Mouse (Mus musculus) cerebellum, adult 8-10 months (tissue): ENCODE measurements around the gene Xylt1.

Source experiments
- DNase-seq: peaks from one replicate; pipeline ENCODE4 v3.0.0; 2022

Gene Xylt1

DNA sequence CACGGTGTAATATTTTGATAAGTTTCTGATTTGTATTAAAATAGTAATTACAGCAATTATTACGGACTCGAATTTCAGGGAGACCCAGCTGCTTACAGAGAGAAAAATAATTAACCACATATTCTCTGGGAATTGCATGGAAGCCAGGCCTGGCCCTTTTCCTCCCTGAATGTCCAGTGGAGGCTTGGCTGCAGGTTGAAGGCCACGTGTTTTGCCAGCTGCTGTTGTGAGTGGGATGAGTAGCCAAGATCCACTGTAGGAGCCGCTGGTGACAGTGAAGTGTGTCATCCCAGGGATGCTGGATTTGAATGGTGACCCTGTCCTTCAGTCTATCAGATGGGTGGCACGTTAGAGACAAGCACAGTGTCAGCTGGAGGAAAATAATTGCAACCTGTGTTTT, 14.7 kb downstream of the Xylt1 start:
- no peak for DNase-seq

DNA sequence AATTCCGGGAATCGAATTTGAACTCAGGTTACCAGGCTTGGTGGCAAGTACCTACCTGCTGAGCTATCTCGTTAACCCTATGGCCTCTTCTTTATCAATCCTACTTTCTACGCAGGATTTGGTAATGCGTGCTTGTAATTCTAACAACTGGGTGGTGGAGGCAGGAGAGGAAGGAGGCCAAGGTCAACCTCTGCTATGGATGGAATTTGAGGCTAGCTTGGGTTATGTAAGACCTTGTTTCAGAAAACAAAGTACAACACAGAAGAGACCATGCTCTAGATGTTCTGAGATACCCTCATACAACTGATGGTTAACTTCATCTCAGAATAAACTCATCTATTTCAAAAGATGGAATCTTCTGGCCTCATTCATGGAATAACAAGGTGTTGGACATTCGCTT, 17.1 kb downstream of the Xylt1 start:
- DNase-seq: no peak

DNA sequence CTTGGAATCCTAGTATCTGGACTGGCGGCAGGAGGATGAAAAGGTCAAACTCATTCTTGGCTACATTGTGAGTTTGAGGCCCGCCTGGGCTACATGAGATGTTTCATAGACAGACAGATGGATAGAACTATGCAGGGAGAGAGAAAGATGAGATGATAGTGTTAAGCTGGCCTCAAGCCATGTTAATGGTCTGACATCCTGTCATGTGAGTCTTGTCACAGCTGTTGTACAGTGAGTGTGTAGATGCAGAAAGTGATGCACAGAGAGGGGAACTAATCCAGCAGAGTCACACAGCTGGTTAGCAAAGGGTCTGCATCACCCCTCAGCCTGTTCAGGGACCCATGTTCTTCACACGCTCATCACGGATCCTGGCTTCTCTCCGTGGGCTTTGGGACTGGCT, 19.2 kb downstream of the Xylt1 start:
- no peak for DNase-seq

DNA sequence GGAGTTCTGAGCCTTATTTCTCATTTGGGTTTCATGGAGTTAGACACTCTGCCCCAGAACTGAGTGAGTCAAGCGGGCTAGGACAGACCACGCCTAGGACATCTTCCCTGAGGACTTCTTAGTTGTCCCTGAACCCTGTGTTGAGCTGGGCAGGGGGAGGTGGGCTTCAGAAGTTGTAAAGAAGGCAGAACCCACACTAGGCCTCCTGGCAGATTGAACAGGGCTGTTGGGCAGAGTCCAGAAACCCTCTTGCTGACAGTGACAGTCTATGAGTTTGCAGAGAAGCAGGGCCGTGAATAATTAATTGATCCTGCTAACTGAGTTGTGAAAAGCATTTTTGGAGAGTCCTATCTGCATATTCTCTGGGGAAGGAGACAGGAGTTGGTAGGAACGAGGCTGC, 20.8 kb downstream of the Xylt1 start:
- no peak for DNase-seq

DNA sequence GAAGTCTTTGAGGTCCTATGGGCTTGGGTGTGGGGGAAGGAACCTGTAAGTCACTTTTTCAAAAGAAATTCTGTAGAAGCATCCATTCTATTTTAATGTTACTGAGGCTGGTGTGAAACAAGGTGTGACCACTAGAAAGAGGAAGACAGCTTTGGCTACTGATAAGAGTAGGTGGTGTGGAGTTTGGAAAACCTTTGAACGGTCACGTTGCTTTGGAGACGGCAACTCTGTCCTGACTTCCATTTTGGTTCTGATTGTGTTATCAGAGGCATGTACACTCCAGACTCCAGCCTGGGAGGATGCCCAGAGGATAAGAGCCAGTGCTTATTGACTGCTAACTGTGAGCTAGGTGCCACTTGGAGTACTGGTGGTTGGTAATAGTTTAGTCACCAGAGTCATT, 25.6 kb downstream of the Xylt1 start:
- DNase-seq: no peak

DNA sequence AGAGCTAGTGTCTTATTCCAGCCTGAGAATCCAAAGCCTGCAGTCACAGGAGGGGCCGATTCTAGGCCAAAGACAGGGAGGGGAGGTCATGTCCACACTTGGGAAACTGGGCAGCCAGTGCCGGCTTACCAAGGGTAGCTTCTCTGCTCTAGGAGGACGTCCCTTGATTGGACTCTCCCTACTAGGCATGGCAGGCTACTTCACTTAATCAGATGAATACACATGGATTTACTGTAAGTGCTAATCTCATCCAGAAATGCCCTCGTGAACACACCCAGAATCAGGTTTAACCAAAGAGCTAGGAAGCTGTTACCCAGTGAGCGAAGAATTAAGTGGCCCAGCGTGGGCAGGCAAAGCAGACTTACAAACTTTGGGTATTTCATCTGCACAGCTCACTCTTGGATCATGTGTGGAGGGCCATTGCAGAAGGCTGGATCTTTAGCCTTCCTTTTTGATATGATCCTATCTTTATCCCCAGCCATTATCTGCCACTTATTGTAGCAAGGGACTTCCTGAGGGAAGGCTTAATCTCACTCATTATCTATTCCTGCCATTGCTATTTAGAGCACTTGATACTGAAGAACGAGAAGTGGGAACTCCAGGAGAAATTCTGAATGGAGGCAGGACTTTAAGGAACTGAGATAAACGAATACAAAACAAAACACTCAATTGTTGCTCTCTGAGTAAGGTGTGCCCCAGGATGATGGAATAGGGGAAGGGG, 28.6 kb downstream of the Xylt1 start:
- DNase-seq: no peak

DNA sequence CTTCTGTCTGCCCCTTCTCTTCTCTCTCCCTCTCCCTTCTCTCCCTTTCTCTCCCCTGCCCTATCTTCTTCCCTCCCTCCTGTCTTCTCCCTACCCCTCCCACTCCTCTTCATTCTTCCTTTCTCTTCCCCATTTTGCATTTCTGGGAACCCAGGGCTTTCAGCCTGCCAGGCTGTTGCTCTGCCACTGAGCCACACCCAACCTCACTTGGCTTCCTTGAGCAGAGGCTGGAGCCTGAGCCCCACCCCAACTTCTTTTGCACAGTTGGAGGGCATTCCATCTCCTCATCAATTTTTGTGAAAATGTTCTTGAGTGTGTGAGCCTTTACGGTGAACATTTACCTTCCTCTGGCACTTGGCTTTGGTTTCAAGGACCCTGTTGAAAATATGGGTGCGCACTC, 31.1 kb downstream of the Xylt1 start:
- no peak for DNase-seq

DNA sequence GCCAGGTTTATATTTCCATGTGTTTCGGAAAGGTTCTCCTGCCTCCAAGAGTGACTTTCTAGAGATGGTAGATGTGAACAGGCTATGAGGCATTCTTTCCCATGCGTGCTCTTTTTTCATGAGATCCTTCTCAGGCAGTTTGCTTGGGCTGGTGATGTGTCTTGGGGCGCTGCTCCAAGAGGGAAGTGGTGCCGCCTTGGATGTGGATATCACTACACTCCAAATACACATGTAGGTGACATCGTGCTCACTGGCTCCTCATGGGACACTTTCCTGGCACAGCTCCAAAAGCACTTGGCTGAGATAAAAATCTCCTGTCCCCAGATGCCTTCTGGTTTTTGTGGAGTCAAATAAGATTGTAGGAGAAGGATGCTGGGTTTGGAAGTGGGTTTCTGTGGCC, 31.6 kb downstream of the Xylt1 start:
- no peak for DNase-seq

DNA sequence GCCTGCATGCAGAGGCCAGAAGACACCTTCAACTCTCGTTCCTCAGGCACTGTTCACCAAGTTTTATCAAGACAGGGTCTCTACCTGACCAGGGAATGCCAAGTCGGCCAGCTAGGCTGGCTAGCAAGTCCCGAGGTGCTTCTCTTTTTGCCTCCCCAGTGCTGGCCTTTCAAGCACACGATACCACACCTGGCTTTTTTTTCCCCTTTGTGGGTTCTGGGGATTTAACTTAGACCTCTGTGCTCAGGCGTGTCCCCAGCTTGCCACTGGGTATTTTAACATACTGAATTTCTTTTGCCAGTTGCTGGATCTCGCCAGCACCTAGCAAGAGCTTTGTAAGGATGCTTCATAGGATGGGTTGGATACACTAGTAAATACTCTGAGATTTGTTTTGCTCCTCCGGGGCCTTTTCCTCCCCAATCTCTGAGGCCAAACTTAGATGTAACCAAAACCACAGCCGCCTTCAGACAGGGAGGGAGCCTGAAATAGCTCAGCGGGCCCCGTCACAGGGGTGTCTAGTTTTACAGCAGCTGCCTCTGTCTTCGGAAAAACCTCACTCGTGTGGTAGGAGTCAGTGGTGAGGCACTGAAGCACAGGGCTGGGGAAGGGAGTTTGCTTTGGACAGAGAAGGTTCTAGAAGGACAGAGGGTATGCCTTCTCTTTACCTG, 33.7 kb downstream of the Xylt1 start:
- no peak for DNase-seq

DNA sequence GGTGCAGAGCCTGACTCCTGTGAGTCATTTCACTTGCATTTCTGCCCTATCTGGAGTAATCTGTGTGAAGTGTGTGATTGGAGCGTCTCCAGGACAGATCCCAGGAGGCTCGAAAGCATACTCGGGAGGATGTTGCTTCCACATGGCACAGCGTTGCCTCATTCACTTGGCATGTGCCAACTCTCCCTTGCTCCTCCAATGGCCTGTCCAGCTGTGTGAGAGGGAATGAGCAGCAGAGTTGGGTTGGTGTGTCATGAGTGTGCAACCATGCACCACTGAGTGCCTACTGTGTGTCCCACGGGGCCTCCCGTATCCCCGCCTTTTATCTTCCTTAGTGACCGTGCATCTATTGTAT, 34.2 kb downstream of the Xylt1 start:
- no peak for DNase-seq

DNA sequence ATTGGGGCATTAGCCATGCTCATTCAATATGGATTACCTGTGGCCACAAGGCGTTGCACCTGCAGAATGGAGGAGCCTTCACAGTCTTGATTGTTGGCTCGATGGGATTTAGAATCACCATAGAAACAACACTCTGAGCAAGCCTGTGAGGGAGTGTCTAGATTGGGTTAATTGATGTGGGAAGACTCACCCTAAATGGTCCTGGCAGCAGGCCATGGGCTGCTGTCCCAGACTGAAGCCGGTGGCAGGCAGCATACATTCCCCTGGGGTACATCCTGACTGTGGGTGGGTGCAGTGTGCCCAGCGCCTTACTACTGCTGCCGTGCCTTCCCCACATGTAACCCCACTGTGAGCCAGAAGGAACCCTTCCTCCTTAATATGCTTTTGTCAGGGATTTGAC, 38.3 kb downstream of the Xylt1 start:
- DNase-seq: no peak

DNA sequence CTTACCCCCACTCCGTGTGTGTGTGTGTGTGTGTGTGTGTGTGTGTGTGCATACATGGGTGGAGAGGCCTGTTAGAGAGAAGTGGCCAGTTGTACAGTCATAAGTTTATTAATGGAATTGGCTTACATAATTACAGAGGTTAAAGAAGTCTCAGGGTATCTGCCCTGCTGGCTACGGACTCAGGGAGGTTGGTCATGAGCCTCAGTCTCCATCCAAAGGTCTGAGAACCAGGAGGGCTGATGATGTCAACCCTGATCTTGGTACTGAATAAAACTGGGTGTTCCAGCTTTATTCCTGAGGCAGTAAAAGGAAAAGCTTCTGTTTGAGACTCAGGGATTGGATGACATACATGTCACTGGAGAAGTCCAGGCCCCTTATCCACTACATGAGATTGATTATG, 39.1 kb downstream of the Xylt1 start:
- DNase-seq: no peak

DNA sequence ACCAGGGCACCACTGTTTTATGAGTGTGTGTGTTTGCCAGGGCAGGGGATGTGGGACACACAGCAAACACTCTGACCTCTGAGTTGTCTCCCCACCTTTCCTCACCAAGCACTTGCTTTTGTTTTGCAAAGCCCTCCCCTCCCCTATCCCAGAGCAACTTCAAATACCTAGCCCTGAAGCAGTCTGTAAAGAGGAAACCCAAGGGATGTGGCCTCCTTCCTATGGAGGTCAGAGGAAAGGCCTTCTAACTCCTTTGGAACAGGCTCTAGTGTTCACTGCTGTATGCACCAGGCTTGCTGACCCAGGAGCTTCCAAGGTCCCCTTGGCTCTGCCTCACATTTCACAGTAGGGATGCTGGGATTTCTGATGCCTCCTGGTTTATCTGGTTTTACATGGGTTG, 39.5 kb downstream of the Xylt1 start:
- DNase-seq: no peak

DNA sequence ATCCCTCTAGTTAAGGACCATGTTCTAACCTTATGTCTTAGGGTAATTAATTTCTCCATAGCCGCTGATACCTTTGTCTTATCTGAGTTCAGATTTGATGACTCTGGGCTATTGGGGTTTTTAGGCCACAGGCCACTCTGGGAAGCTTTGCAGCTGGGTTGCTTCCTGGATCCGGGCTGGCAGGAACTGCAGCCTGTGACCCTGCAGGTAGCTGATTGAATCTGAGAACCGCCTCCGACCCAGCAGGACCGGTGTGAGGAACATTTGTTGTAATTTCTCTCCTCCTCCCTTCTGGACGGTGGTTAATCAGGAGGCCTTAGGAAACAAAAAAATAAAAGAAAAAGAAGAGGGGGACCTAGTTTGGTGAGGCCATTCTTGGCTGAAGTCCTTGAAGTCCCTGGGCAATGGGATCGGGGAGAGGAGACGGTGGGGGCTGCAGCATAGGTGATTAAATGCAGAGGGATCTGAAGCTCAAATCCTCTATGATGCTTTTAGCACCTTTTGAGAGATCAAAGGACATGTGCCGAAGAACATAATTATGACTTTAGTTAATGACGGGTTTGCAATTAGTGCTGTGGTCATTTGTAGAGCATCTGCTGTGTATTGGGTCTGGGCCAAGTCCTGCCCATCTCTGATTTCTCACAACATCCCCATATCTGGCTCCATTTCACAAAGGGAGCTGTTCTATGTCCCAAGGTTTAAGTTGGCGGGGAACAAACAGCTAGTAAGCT, 40.2 kb downstream of the Xylt1 start:
- DNase-seq: no peak

DNA sequence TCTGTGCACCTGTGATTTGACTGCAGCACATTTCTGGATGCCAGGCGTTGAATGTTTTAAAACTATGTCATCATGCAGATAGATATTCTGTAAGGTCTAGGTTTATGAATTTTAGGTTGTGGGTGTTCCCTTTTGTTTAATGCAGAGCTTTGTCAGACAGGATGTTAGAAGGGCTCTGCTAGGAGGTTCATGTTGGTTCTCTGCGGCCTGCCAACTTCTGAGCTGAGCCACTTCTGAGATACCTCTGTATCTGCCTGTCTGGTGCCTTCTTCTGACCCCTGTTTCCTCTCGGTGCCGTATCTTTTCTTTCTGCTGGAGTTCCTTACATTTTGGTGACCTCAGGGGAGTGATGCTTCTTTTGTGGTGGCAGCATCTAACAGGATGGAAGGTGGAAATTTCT, 44.1 kb downstream of the Xylt1 start:
- DNase-seq: no peak

DNA sequence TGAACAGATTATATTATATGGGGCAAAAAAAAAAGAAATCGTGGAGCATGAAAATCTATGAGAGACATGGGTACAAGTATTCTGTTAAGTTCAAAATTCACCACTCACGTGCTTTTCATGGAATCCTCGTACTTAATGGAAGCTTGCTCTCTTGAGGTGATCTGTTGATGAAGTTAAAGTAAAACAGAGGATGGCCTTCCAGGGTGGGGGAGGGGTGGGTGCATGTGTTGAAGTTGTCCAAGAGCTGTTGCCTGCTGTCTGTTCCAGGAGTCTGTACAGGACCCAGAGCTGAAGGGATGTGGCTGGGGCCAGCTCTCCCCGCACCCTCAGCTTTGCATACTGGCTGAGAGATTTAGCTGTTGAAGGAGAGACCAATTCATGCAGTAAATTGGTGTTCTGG, 45.6 kb downstream of the Xylt1 start:
- no peak for DNase-seq

DNA sequence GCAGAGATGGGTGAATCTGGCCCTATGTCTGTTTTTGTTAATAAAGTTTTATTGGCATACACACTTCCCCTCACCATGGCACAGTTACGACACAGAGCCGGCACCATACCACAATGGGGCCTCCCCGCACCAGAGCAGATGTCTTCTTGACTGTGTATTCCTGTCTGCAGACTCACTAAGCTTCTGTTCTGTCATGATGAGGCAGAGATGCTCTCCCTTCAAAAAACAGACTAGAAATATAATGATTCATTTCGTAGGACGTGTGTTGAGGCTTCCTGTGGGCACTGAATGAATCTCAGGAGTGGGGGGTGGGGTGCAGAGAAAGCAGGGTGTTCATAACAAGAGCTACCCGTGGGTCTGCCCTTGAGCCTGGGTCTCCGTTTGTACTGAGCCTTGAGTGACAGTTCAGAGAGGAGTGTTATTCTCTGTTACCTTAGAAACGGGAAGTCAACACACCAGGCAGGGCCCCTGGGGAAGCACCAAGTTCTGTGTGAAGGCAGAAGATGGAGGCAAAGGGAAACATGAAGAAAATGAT, 48.0 kb downstream of the Xylt1 start:
- DNase-seq: no peak

DNA sequence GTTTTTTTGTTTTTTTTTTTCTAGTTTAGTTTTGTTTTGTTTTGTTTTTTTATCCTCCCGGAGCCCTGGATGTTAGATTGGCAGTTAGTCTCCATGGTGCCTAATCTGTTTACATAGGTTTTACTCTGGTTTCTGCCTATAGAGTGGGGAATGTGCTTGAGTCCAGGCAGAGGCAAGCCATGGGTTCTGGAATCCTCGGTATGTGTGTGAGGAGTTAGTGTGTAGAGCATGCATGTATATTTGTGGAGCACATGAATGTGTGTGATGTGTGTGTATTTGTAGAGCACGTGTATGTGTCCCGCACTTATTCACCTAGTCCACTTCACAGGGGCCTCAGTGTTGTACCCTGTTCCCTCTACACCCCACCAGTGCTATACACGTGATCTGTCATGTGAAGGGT, 48.7 kb downstream of the Xylt1 start:
- DNase-seq: no peak

DNA sequence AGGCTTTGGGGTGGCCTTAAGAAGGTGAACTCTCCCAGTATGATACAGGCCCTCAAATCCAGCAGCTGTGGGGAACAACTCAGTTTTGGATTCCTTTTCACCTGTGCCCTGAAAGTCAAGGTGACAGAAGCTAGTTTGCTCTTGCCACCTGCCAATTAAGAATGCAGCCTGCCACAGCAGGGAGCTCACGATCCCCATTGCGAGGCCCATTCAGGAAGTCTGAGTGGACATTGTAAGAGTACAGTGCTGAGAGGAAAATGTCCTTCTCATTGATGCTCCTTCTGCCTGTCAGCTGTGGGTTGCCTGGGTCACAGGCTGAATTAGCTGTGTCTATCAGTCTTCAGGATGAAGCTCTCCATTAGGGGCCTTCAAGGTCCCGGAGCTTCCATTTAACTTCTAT, 49.1 kb downstream of the Xylt1 start:
- no peak for DNase-seq

DNA sequence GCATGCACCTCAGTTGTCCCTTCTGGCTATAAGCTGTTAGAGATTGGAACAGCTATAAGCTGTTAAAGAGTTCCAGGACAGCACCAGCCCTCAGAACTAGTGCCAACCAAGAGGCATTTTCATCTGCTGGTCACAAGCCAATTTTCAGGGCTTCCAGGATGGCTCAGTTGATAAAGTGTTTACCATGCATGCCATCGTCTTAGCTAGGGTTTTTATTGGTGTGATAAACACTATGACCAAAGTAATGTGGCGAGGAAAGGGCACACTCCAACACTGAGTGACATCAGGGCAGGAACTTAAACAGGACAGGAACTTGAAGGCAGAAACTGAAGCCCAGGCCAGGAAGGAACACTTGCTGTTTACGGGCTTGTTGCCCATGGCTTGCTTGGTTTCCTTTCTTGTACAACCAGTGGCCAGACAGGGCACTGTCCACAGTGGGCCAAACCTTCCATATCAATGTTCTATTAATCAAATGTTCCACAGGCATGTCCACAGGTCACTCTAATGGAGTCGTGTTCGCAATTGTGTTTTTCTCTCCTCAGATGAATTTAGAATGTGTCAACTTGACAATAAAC, 49.7 kb downstream of the Xylt1 start:
- no peak for DNase-seq

DNA sequence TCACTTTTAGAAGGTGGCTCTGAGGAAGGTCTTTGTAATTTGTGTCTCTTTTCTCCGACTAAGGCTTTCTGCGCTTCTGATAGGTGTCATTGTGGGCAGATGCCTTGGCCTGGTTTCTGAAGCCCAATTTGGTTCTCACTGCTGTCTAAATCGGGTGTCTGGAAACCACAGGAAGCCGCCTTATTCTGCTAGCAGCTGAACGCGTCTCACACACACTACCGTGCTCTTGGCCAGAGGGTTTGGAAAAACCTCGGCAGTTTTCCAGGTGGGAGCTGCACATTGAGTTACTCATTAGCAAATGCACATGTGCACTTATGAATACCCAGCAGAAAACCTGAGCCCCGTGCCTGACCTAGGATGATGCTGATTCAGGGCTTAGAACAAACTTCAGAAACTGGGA, 52.9 kb downstream of the Xylt1 start:
- DNase-seq: no peak

DNA sequence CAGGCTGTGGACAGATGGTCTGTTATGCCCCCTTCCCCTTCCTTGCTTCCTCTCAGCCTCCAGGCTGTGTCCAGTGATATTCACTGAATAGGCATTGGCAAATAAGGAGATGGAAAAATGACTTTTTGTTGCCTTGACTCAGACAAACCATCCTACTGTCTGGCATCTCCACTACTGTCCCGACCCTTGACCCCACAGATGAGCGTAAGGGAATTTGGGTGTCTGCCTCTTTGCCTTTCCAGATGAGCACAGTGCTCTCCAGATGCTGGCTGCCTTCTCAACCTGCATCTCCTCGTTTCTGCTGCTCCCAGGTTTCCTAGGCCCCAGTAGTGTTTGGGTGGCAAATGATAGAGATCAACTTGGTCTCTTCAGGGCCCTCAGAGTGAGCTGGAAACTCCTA, 54.3 kb downstream of the Xylt1 start:
- DNase-seq: no peak

DNA sequence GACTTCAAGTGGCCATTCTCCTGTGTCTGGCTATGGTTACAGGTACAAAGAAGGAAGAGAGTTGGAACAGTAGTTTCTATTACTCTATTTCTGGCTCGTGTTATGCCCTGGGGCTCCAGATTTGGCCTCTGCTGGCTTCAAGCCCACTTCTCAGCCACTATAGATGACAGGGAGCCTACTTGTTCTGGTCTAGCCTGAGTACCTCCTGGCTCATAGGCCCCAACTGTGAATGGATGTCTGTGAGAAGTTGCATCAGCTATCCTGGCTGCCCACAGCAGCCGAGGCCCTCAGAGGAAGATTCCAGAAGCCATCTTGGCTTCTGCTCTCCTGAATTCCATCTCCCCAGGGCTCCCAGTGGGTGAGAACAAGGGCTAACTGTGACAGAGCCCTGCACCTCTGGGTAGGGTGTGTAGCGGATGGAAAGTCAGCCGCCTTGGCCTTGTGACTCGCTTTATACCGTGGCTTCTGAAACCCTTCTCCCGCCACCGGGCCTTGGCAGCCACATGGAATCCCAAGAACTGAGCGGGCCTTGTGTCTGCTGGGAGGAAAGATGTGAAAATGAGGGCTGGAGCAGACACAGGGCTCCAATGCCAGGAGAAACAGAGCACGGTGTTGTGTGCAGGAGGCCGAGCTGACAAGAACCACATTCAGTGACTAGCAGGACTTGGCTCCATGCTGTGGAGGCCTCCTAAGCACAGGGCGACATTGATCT, 55.1 kb downstream of the Xylt1 start:
- DNase-seq: peak; percentile 5
